Mouse (Mus musculus) CH12.LX (cell line): ENCODE results near the gene Tex33. TPM values are rescaled to one million over a fixed set of nuclear protein-coding genes. Genes with fewer than 3 reads are reported as not detected.

ENCODE experiments used
- DNase-seq: peaks from one replicate; pipeline ENCODE4 v3.0.0-alpha.2; 2013; ENCODE audit errors: extremely low read depth
- H3K27ac ChIP-seq: 2 replicates; pipeline ENCODE4 v1.5.1; 2012; ENCODE audit warnings: low read depth, mild to moderate bottlenecking, control low read depth, moderate library complexity; ENCODE audit not compliant: insufficient read depth
- H3K27me3 ChIP-seq: replicated peaks from 2 replicates; pipeline ENCODE3; 2012; ENCODE audit warnings: inconsistent platforms
- H3K36me3 ChIP-seq, 2 experiments: replicated peaks in 1 of 2; 2 replicates each; pipeline versions ENCODE3 to v1.6.1; 2012; ENCODE audit warnings: inconsistent platforms in 1 of 2, low read length in 1 of 2, mild to moderate bottlenecking in 1 of 2, mixed read lengths in 1 of 2, moderate library complexity in 1 of 2; ENCODE audit not compliant: control insufficient read depth in 1 of 2, insufficient read depth in 1 of 2
- H3K4me1 ChIP-seq, 2 experiments: 2 replicates each; pipeline ENCODE4 v1.6.1; 2012; ENCODE audit warnings: inconsistent platforms in 1 of 2, moderate library complexity in 1 of 2; ENCODE audit not compliant: insufficient read depth in 2 of 2, control insufficient read depth in 1 of 2
- H3K4me2 ChIP-seq: 2 replicates; pipeline ENCODE4 v1.6.1; 2012; ENCODE audit warnings: low read depth, mild to moderate bottlenecking, control low read depth; ENCODE audit not compliant: poor library complexity, insufficient read depth, severe bottlenecking
- H3K4me3 ChIP-seq, 3 experiments: fragments of 150-350 bp in 1 of 3; sonication (generic) in 1 of 3; replicated peaks in 1 of 3; 2 replicates each; pipeline versions ENCODE3 to v1.5.1; 2011 to 2012; ENCODE audit warnings: low read depth in 2 of 3, low read length in 2 of 3, mild to moderate bottlenecking in 2 of 3, moderate library complexity in 2 of 3, control low read depth in 1 of 3, improper control_type of control experiment in 1 of 3, inconsistent platforms in 1 of 3, mixed read lengths in 1 of 3; ENCODE audit not compliant: poor library complexity in 1 of 3
- H3K79me2 ChIP-seq: replicated peaks from 2 replicates; pipeline ENCODE4 v1.6.1; 2012; ENCODE audit warnings: mild to moderate bottlenecking, moderate library complexity; ENCODE audit not compliant: control insufficient read depth, poor library complexity, insufficient read depth, severe bottlenecking; ENCODE audit errors: extremely low read depth
- H3K9ac ChIP-seq: 2 replicates; pipeline ENCODE4 v1.6.1; 2012; ENCODE audit warnings: low read depth, mild to moderate bottlenecking, control low read depth, moderate library complexity; ENCODE audit not compliant: insufficient read depth
- H3K9me3 ChIP-seq: replicated peaks from 2 replicates; pipeline ENCODE3; 2012; ENCODE audit warnings: low read length, inconsistent platforms, mixed read lengths
- BHLHE40 ChIP-seq: IDR thresholded peaks from 2 replicates; pipeline ENCODE4 v1.6.1; 2011; ENCODE audit warnings: mild to moderate bottlenecking, low read depth, low read length, improper control_type of control experiment
- ELF1 ChIP-seq: IDR thresholded peaks from 2 replicates; pipeline ENCODE4 v1.6.1; 2014; ENCODE audit warnings: low read depth, mild to moderate bottlenecking, inconsistent platforms, low read length, improper control_type of control experiment
- ETS1 ChIP-seq: conservative IDR thresholded peaks from 2 replicates; pipeline ENCODE4 v1.6.1; 2012; ENCODE audit warnings: low read depth, mild to moderate bottlenecking, inconsistent platforms, low read length, improper control_type of control experiment, moderate library complexity
- GABPA ChIP-seq: IDR thresholded peaks from 2 replicates; pipeline ENCODE4 v1.6.1; 2012; ENCODE audit warnings: low read depth, low read length, improper control_type of control experiment, inconsistent platforms; ENCODE audit not compliant: insufficient replicate concordance
- JUND ChIP-seq: conservative IDR thresholded peaks from 2 replicates; pipeline ENCODE4 v1.6.1; 2011; ENCODE audit warnings: low read depth, low read length, improper control_type of control experiment
- MAZ ChIP-seq: IDR thresholded peaks from 2 replicates; pipeline ENCODE4 v1.6.1; 2012; ENCODE audit warnings: low read depth, mild to moderate bottlenecking, inconsistent platforms, low read length, improper control_type of control experiment, moderate library complexity
- MEF2A ChIP-seq: IDR thresholded peaks from 2 replicates; pipeline ENCODE4 v1.6.1; 2014; ENCODE audit warnings: low read depth, mild to moderate bottlenecking, inconsistent platforms, low read length, improper control_type of control experiment, borderline replicate concordance
- NELFE ChIP-seq: IDR thresholded peaks from 2 replicates; pipeline ENCODE4 v1.6.1; 2011; ENCODE audit warnings: low read depth, low read length, improper control_type of control experiment
- POLR2A ChIP-seq: IDR thresholded peaks from 2 replicates; pipeline ENCODE4 v1.6.1; 2011; ENCODE audit warnings: low read depth, mild to moderate bottlenecking, improper control_type of control experiment, low read length
- RAD21 ChIP-seq: IDR thresholded peaks from 2 replicates; pipeline ENCODE4 v1.6.1; 2011; ENCODE audit warnings: low read depth, mild to moderate bottlenecking, low read length, improper control_type of control experiment, moderate library complexity
- SIN3A ChIP-seq: IDR thresholded peaks from 2 replicates; pipeline ENCODE4 v1.6.1; 2012; ENCODE audit warnings: low read length, improper control_type of control experiment, inconsistent platforms
- TBP ChIP-seq: conservative IDR thresholded peaks from 2 replicates; pipeline ENCODE4 v1.6.1; 2011; ENCODE audit warnings: low read depth, low read length, improper control_type of control experiment
- ZKSCAN1 ChIP-seq: IDR thresholded peaks from 2 replicates; pipeline ENCODE4 v1.6.1; 2012; ENCODE audit warnings: low read depth, inconsistent platforms, low read length, improper control_type of control experiment, borderline replicate concordance
- ZMIZ1 ChIP-seq: IDR thresholded peaks from 2 replicates; pipeline ENCODE4 v1.6.1; 2012; ENCODE audit warnings: low read depth, mild to moderate bottlenecking, inconsistent platforms, low read length, improper control_type of control experiment
- ZNF384 ChIP-seq: IDR thresholded peaks from 2 replicates; pipeline ENCODE4 v1.6.1; 2012; ENCODE audit warnings: low read depth, low read length, improper control_type of control experiment, inconsistent platforms
- dilution Hi-C: fragments of 300-500 bp; cut with MboI; formaldehyde crosslinking; loops from 2 replicates; pipeline ENCODE4 v1.14.3; 2020; ENCODE audit warnings: low sequenced_read_pairs; ENCODE audit not compliant: extremely low pct_unique_long_range_greater_than_20kb, extremely low pct_ligation_motif_present
- in situ Hi-C: fragments of 300-500 bp; cut with MboI; formaldehyde crosslinking; loops from 3 replicates; pipeline ENCODE4 v1.14.3; 2019; ENCODE audit warnings: low sequenced_read_pairs, low pct_ligation_motif_present, low pct_unique_long_range_greater_than_20kb, mixed read lengths
- polyA plus RNA-seq: library from polyadenylated mRNA; unstranded; fragments of >175 nt; gene quantifications from 2 replicates; pipeline ENCODE4 v1.2.1, GENCODE M21; 2012; ENCODE audit warnings: low read depth; ENCODE audit not compliant: insufficient read length
- total RNA-seq, 2 experiments: library from RNA; depleted of rRNA; stranded (reverse); fragments of 300-350 nt in 1 of 2; fragments of >200 nt in 1 of 2; gene quantifications; 2 replicates each; pipeline ENCODE4 v1.2.3; 2012 to 2014

The Tex33 gene
- total RNA-seq (2012; rRNA removed) (not detected in 2 replicates), total RNA-seq (2014; rRNA removed) (not detected in 2 replicates), polyA plus RNA-seq (not detected in 2 replicates)

DNA sequence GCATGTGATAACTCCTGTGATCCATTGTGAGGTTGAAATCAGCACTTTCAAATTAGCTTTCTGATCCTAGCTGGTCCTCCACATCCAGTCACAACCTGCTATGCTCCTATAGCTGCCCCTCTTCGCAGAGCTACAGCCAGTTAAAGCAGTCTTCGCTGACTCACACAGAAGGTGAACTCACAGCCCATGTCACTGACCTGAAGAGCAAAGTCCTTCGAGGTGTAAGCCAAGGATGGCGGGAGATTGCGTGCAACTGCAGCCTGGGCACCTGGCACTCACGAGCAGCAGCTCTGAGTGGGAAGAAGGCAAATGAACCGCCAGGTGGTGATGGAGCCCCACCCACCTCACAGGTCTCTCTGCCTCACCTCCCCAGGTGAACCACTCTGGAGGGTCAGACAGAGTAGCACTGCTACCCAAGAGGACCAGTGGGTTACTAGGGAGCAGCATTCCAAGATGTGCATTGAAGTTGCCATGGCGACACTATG lies at the start of gene Tex33:
Gene Tex33, minus strand, starts transcription at position 435 of the 485 bp plus-strand sequence.
- Histone ChIP-seq H3K27me3 (peaks cover 77% of the 10 kb centered on the region), H3K9me3 (peaks cover 11% of the 10 kb centered on the region), H3K4me1 (no peaks in the 10 kb centered on the region), H3K9ac (no peak within 1 kb of the TSS), H3K4me3 (no peak within 1 kb of the TSS), H3K4me2 (no peak within 1 kb of the TSS), H3K27ac (no peak within 1 kb of the TSS), H3K36me3 (no peaks in the 10 kb centered on the region), H3K79me2 (no peaks in the 10 kb centered on the region)
- DNase-seq: no peak
- dilution Hi-C loops (no loop called here), in situ Hi-C loops (no loop called here)
- no peak for TF ChIP-seq NELFE
- TF ChIP-seq POLR2A: no peak
- TF ChIP-seq BHLHE40: no peak
- no peak for TF ChIP-seq ELF1

DNA sequence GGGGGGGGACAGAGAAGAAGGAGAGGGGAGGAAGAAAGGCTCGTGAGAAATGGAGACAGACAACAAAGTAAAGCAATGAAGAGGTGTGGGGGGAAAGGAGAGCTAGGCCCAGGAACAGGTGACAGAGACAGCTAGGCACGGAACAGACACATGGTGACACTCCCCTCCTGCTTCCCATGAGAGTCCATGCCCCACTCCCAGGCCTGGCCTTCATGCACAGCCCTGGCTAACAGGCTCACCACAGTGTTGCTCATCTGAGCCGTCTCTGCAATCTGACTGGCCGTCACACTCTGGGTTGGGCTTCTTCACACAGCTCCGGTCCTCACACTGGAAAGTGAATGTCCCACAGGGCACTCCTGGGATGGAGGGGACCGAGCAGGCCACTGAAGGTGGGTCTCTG lies 48.1 kb upstream of the Tex33 start:
- no peaks in the 10 kb centered on the region for H3K79me2 ChIP-seq
- H3K27ac ChIP-seq: no peak overlapping the region
- DNase-seq: no peak
- H3K4me3 ChIP-seq: no peak overlapping the region
- in situ Hi-C loops: loop anchor here (10.0 to 25.0 kb wide), 2 partner anchors 91 to 293 kb away; partner anchors contain the start of gene C1qtnf6
- H3K9me3 ChIP-seq: no peaks in the 10 kb centered on the region
- TF ChIP-seq GABPA (no peak), ZNF384 (no peak), ZMIZ1 (no peak)
- dilution Hi-C loops: no loop called here
- no peak overlapping the region for H3K9ac ChIP-seq
- H3K27me3 ChIP-seq: peaks cover 9% of the 10 kb centered on the region
- H3K4me1 ChIP-seq: peaks cover 13 to 46% of the 10 kb centered on the region in 2 experiments
- H3K4me2 ChIP-seq: no peak overlapping the region
- H3K36me3 ChIP-seq: no peaks in the 10 kb centered on the region

DNA sequence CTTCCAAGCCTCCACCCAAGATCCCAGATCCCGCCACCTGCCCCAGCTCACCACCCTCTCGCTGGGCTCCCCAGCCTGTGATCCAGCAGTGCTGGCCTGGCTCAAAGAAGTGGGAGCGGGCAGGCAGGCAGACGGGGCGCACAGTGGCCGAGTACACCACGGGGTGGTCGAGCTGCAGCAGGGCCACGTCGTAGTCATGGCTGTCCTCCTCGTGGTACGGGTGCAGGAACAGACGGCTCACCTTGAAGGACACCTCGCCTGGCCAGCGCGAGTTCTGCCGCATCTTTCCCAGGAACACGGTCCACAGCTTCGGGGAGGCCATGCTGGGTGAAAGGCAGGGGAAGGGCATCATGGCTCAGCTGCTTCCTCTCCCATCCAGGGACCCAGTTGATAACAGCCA lies 46.5 kb upstream of the Tex33 start:
- no peak for DNase-seq
- Histone ChIP-seq H3K4me3 (no peak overlapping the region), H3K36me3 (no peaks in the 10 kb centered on the region), H3K4me2 (no peak overlapping the region), H3K27ac (no peak overlapping the region), H3K79me2 (no peaks in the 10 kb centered on the region), H3K27me3 (peaks cover 25% of the 10 kb centered on the region), H3K4me1 (peaks cover 13 to 36% of the 10 kb centered on the region in 2 experiments), H3K9ac (no peak overlapping the region), H3K9me3 (no peaks in the 10 kb centered on the region)
- dilution Hi-C loops: no loop called here
- in situ Hi-C loops: loop anchor here (10.0 to 25.0 kb wide), 2 partner anchors 93 to 295 kb away; partner anchors contain the start of gene C1qtnf6
- no peak for TF ChIP-seq TBP
- TF ChIP-seq ETS1: no peak
- TF ChIP-seq MEF2A: no peak
- TF ChIP-seq BHLHE40: no peak
- TF ChIP-seq ZKSCAN1: no peak
- no peak for TF ChIP-seq ZNF384
- TF ChIP-seq JUND: no peak
- TF ChIP-seq SIN3A: no peak
- TF ChIP-seq MAZ: no peak
- TF ChIP-seq RAD21: no peak
